Mouse (Mus musculus) 3T3-L1 (cell line): ENCODE results near the gene Olfr1284.
"Not testable (repeated sequence)": the region's sequence is repeated elsewhere in the genome, so short reads cannot be mapped to it uniquely, and the experiment has no call there.

Source experiments
- DNase-seq: peaks from one replicate; pipeline ENCODE4 v3.0.0-alpha.2; 2015; ENCODE audit warnings: low read depth, low spot score

Gene Olfr1284

DNA sequence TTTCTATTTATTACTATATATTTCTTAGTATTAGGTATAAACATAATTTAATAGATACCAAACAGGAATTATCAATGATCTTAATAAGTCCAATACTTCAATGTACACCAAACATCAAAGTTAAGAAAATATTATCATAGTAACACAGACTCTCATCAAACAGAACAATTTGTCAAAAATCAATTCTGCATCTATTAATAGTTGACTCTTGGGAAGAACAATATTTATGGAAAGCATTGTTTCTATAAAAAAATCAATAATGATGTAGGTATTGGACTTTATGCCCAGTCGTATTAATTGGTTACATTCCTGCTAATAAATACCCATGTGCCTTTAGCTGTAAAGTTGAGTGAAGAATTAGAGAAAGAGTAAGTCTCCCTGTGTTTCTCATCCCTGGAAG, at the start of gene Olfr1284:
Gene Olfr1284, plus strand, starts transcription at position 301 of the 400 bp plus-strand sequence.
- DNase-seq = no peak

- DNase-seq = no peak
Measured at GRCm38 (mm10) chr2:111326220-111326619, 49.1 kb upstream of the Olfr1284 start, which contains the start of gene Olfr1281. Gene Olfr1281, plus strand, starts transcription at chr2:111326520.

- not testable (repeated sequence) for DNase-seq
Measured at GRCm38 (mm10) chr2:111333721-111334120, 41.6 kb upstream of the Olfr1284 start.

DNA sequence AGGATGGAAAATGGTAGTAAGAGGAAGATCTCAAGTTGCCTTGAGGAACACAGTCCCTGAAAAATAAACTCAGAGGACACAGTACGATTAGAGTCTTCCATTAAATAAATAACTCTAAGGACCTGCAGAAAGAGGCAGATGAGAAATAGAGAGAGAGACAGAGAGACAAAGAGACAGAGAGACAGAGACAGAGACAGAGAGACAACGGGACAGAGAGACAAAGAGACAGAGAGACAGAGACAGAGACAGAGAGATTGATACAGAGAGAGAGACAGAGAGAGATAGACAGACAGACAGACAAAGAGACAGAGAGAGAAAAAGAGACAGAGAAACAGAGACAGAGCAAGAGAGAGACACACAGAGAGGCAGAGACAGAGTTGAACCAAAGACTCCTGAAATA, 39.3 kb upstream of the Olfr1284 start, which contains the start of gene Olfr1282:
Gene Olfr1282, minus strand, starts transcription at position 101 of the 400 bp plus-strand sequence.
- no peak for DNase-seq

DNA sequence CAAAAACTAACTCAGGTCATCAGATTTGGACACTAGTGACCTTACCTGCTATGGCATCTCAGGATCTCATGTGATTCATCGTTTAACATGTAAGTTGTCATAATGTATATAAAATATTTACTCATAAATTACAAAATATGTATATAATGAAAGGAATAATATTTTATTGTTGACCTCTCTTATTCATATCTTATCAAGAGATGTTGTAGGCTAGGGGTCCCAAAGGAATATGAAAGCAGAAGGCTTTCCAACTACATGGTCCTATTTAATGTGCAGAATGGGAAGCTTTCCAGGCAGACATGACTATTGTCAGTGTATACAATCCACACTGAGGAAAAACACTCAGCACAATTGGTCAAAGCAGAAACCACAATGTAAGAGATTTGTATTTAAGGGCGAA, 8.8 kb upstream of the Olfr1284 start, which contains the start of gene Olfr1283:
Gene Olfr1283, plus strand, starts transcription at position 301 of the 400 bp plus-strand sequence.
- no peak for DNase-seq

- no peak for DNase-seq
Measured at GRCm38 (mm10) chr2:111422931-111423330, 47.6 kb downstream of the Olfr1284 start, which contains the start of gene Olfr1286. Gene Olfr1286, minus strand, starts transcription at chr2:111423115.
